Mouse (Mus musculus): ENCODE results near the gene Calm5.

DNA sequence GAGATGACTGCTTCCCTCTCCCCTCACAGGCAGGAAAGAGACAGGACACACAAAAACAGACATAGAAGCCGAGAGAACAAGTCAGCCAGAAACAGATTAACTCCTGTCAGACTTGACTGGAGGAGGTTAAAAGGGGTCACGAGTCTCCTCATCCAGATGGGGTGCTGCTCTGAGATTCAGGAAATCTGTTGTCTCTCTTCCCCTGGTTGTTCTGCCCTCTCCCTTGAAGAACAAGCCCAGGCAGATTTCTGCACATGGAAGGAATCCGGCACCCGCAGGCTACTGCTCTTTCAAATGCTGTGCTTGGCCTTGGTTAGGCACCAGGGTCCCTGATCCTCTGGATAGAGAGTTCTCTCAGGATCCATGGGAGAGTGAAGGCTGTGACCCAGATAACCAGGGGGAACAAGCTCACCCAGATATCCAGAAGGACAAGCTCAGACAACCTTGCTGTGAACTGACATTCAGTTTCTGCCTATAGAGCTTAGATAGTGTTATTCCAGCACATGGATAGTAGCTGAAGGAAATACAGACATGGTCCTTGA, 23.8 kb downstream of the Calm5 start:
- no peak for TF ChIP-seq POLR2A (IDR thresholded peaks at IDR 0.05; ENCODE audit: low read depth, low read length)
- TF ChIP-seq CTCF (IDR thresholded peaks at IDR 0.05; ENCODE audit: extremely low read depth, insufficient read depth, insufficient read length, insufficient replicate concordance), result no peak

Data from spleen, adult 2 months (tissue).